Mouse (Mus musculus) forebrain, embryonic 16.5 days (tissue): ENCODE measurements at regions not wholly inside any gene's neighbourhood (a gene's known extent, or its start where the extent isn't known, plus 50 kb on each side); places are given as distances from the start of the nearest gene placed in this dataset.

Experiments used
- ATAC-seq: fragments of 200-750 bp; cut with Nextera tagmentation; 2 replicates; pipeline ENCODE4 v1.8.0; 2017; ENCODE audit warnings: mild to moderate bottlenecking, moderate library complexity
- H3K27ac ChIP-seq: fragments of 300-500 bp; sonication (generic); 2 replicates; pipeline ENCODE4 v1.5.1; 2014; ENCODE audit warnings: low read length, control low read depth
- H3K27me3 ChIP-seq: fragments of 300-500 bp; sonication (generic); replicated peaks from 2 replicates; pipeline ENCODE4 v1.6.1; 2014; ENCODE audit warnings: low read length; ENCODE audit not compliant: control insufficient read depth, insufficient read depth
- H3K36me3 ChIP-seq: fragments of 300-500 bp; sonication (generic); 2 replicates; pipeline ENCODE4 v1.6.1; 2014; ENCODE audit not compliant: control insufficient read depth, insufficient read depth
- H3K4me1 ChIP-seq: fragments of 300-500 bp; sonication (generic); replicated peaks from 2 replicates; pipeline ENCODE4 v1.6.1; 2014; ENCODE audit warnings: low read length; ENCODE audit not compliant: control insufficient read depth, insufficient read depth
- H3K4me2 ChIP-seq: fragments of 300-500 bp; sonication (generic); 2 replicates; pipeline ENCODE4 v1.6.1; 2014; ENCODE audit warnings: mild to moderate bottlenecking, low read length, control low read depth
- H3K4me3 ChIP-seq: fragments of 300-500 bp; sonication (generic); replicated peaks from 2 replicates; pipeline ENCODE4 v1.5.1; 2014; ENCODE audit warnings: mild to moderate bottlenecking, low read length, control low read depth
- H3K9ac ChIP-seq: fragments of 300-500 bp; sonication (generic); replicated peaks from 2 replicates; pipeline ENCODE4 v1.6.1; 2014; ENCODE audit warnings: low read depth, low read length, control low read depth
- H3K9me3 ChIP-seq: fragments of 300-500 bp; sonication (generic); 2 replicates; pipeline ENCODE4 v1.6.1; 2016; ENCODE audit warnings: low read length; ENCODE audit not compliant: control insufficient read depth
- WGBS: fragments of 180-500 bp; shearing (Covaris S2); extraction: QIAGEN DNeasy Blood & Tissue Kit; methylation state at CpG from one replicate; pipeline ENCODE4 v1.1.7; 2014; 5-methylcytosine and 5-hydroxymethylcytosine counted together

- no peaks in the 10 kb centered on the region for H3K27me3 ChIP-seq
- H3K4me2 ChIP-seq, result no peak overlapping the region
- WGBS, result 92% methylated on average over 7 of the region's 7 CpGs
- no peak overlapping the region for H3K9ac ChIP-seq
- H3K9me3 ChIP-seq, result no peaks in the 10 kb centered on the region
- ATAC-seq, result no peak
- no peak overlapping the region for H3K4me3 ChIP-seq
- no peaks in the 10 kb centered on the region for H3K36me3 ChIP-seq
- no peaks in the 10 kb centered on the region for H3K4me1 ChIP-seq
- no peak overlapping the region for H3K27ac ChIP-seq
These were observed 54.1 kb upstream of the 1700012A03Rik start for GRCm38 (mm10) chr6:31995977-31996376.

DNA sequence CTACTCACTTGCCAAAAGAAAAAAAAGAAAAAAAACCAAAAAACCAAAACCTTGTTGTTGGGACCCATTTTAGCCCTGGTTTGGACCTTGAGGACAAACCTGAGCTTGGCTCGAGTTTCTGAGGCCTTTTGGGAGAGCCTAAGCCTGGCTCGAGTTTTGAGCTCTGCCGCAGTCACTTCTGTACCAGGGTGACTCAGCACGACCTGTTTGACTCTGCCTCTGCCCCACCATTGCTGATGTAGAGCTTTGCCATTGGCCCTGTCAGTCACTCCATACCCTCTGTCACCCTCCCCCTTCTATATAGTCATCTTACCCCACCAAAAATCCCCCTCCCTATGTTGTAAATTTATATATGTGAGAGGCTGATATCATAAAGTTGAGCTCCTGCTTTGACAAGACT, 54.8 kb upstream of the 1700012A03Rik start:
- 75% methylated on average over 4 of the region's 4 CpGs for WGBS
- no peak overlapping the region for H3K27ac ChIP-seq
- no peaks in the 10 kb centered on the region for H3K36me3 ChIP-seq
- H3K9ac ChIP-seq, result no peak overlapping the region
- no peaks in the 10 kb centered on the region for H3K9me3 ChIP-seq
- no peak overlapping the region for H3K4me2 ChIP-seq
- H3K4me3 ChIP-seq, result no peak overlapping the region
- no peaks in the 10 kb centered on the region for H3K4me1 ChIP-seq
- H3K27me3 ChIP-seq, result no peaks in the 10 kb centered on the region
- no peak for ATAC-seq

DNA sequence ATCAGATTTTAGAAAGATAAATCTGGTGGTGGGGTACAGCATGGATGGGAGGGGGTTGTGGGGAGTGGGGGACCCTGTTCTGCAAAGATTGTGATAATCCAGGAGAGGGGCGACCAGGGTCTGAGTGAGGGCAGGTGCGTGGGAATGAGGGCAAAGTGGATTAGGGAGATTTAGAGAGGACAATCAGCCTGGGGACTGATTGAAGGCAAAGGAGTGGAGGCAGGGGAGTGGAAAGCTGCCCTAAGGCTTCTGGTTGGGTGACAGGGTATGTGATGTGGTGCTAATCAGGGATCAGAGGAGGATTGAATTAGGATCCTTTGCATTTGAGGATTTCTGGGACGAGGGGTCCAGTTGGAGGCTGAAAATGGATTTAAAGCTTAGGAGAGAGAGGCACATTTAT, 64.3 kb upstream of the 1700012A03Rik start:
- no peaks in the 10 kb centered on the region for H3K9me3 ChIP-seq
- no peak overlapping the region for H3K4me3 ChIP-seq
- H3K36me3 ChIP-seq, result no peaks in the 10 kb centered on the region
- no peak overlapping the region for H3K27ac ChIP-seq
- H3K9ac ChIP-seq, result no peak overlapping the region
- H3K4me2 ChIP-seq, result no peak overlapping the region
- peaks cover 3% of the 10 kb centered on the region; the same call in 1 of the 2 replicates for H3K4me1 ChIP-seq
- 8% methylated on average over 3 of the region's 3 CpGs for WGBS
- no peaks in the 10 kb centered on the region for H3K27me3 ChIP-seq
- no peak for ATAC-seq

GRCm38 (mm10) chr6:31976705-31977104, 73.3 kb upstream of the 1700012A03Rik start:
- WGBS, result 94% methylated on average over 6 of the region's 6 CpGs
- no peak overlapping the region for H3K4me2 ChIP-seq

GRCm38 (mm10) chr6:31948063-31948481, 102.0 kb upstream of the 1700012A03Rik start:
- Histone ChIP-seq H3K4me3 (no peak overlapping the region), H3K4me2 (no peak overlapping the region), H3K27ac (peak overlapping the region; percentile 83), H3K4me1 (peaks cover 21% of the 10 kb centered on the region), H3K27me3 (no peaks in the 10 kb centered on the region), H3K9ac (no peak overlapping the region), H3K36me3 (no peaks in the 10 kb centered on the region), H3K9me3 (no peaks in the 10 kb centered on the region)
- peak; percentile 94 for ATAC-seq
- 7% methylated on average over 4 of the region's 4 CpGs for WGBS

More at GRCm38 (mm10) chr6:31976705-31977104, 73.3 kb upstream of the 1700012A03Rik start:
- Histone ChIP-seq H3K27ac (no peak overlapping the region), H3K4me1 (no peaks in the 10 kb centered on the region), H3K9ac (no peak overlapping the region), H3K27me3 (no peaks in the 10 kb centered on the region), H3K9me3 (no peaks in the 10 kb centered on the region), H3K4me3 (no peak overlapping the region), H3K36me3 (no peaks in the 10 kb centered on the region)
- no peak for ATAC-seq

DNA sequence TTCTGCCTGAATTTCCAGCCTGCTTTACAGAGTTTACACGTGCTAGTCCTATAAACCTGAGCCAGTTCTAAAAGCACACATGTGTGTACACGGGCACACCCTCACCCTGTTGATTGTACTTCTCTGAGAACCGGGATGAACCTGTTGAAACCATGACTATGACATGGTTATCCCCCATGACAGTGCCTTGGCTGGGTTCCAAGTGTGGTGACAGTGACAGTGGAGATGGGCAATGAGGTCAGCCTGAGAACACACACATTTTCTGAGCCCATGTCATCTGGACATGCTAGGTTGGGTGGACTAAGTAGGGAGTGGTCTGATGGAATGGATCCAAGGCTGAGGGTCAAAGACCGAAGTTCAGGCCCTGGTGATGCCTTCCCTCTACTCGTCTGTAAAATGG, 103.5 kb upstream of the 1700012A03Rik start:
- H3K4me3 ChIP-seq, result no peak overlapping the region
- no peaks in the 10 kb centered on the region for H3K36me3 ChIP-seq
- no peak for ATAC-seq
- H3K4me1 ChIP-seq, result peaks cover 21% of the 10 kb centered on the region
- H3K27me3 ChIP-seq, result no peaks in the 10 kb centered on the region
- H3K9ac ChIP-seq, result no peak overlapping the region
- H3K9me3 ChIP-seq, result no peaks in the 10 kb centered on the region
- H3K27ac ChIP-seq, result no peak overlapping the region
- 89% methylated on average over 5 of the region's 5 CpGs for WGBS
- H3K4me2 ChIP-seq, result no peak overlapping the region

GRCm38 (mm10) chr6:31945347-31945746, 104.7 kb upstream of the 1700012A03Rik start:
- Histone ChIP-seq H3K27me3 (no peaks in the 10 kb centered on the region), H3K36me3 (no peaks in the 10 kb centered on the region), H3K4me3 (no peak overlapping the region), H3K9ac (no peak overlapping the region), H3K4me1 (peaks cover 21% of the 10 kb centered on the region), H3K27ac (no peak overlapping the region), H3K4me2 (no peak overlapping the region), H3K9me3 (no peaks in the 10 kb centered on the region)
- ATAC-seq, result no peak
- 48% methylated on average over 7 of the region's 7 CpGs for WGBS

GRCm38 (mm10) chr6:31944546-31944945, 105.5 kb upstream of the 1700012A03Rik start:
- H3K36me3 ChIP-seq, result no peaks in the 10 kb centered on the region
- 87% methylated on average over 8 of the region's 8 CpGs for WGBS
- H3K4me3 ChIP-seq, result no peak overlapping the region
- no peak overlapping the region for H3K9ac ChIP-seq
- no peaks in the 10 kb centered on the region for H3K9me3 ChIP-seq
- H3K27me3 ChIP-seq, result no peaks in the 10 kb centered on the region
- H3K27ac ChIP-seq, result no peak overlapping the region
- ATAC-seq, result no peak
- no peak overlapping the region for H3K4me2 ChIP-seq
- peaks cover 21% of the 10 kb centered on the region for H3K4me1 ChIP-seq

DNA sequence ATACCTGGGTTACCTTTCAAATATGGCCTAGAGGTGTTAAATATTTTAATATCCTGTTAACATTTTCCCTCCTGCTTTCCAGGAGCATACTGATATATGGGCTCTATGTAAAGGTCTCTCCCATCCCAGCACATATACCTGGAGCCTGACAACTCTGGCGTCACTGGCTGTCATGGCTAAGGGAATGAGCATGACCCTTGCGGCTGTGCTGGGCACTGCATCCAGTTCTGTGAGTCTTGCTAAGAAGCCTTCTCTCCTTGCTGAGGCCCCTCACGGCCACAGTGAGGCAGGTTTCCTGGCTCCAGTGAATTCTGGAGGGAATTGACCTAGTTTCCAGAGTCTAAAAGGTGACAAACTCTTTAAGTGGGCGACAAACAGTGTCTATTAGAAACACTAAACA, 107.3 kb upstream of the 1700012A03Rik start:
- Histone ChIP-seq H3K9me3 (no peaks in the 10 kb centered on the region), H3K27ac (no peak overlapping the region), H3K4me1 (peaks cover 15% of the 10 kb centered on the region), H3K4me2 (no peak overlapping the region), H3K27me3 (no peaks in the 10 kb centered on the region), H3K9ac (no peak overlapping the region), H3K36me3 (no peaks in the 10 kb centered on the region), H3K4me3 (no peak overlapping the region)
- 63% methylated on average over 4 of the region's 4 CpGs for WGBS
- ATAC-seq, result no peak

DNA sequence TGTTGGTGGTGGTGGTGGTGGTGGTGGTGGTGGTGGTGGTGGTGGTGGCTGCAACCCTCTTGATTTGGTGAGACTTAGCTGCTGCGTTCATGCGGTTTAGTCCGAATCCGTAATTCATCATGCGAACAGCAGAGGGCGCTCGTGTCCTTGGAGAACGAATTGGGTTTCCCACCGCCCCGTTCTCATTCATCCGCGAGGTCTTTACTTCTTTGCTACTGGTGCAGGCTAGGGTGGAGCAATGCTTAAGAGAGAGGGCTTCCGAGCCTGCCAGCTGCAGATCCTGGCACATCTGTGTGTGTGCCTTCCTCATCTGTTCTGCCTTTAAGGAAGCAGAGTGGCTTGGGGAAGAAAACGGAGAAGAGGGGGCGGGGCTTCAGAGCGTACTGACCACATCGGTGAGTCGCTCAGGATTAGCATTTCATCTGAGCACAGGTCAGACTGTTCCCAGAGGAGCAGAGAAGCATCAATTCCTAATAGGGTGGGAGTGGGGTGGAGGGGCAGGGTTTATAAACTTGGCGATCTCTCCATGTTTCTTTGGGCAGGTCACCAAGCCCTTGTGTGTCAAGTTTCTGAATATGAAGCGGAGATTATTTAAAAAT, 111.7 kb upstream of the 1700012A03Rik start:
- WGBS, result 4% methylated on average over 20 of the region's 20 CpGs
- ATAC-seq, result peak; percentile 84
- Histone ChIP-seq H3K36me3 (no peaks in the 10 kb centered on the region), H3K4me3 (peak overlapping the region; percentile 41), H3K27me3 (no peaks in the 10 kb centered on the region), H3K9ac (peak overlapping the region; percentile 36), H3K4me1 (peaks cover 14% of the 10 kb centered on the region), H3K27ac (no peak overlapping the region), H3K4me2 (peak overlapping the region; percentile 72), H3K9me3 (no peaks in the 10 kb centered on the region)
